Mouse (Mus musculus) midbrain, embryonic 13.5 days (tissue): ENCODE data around the gene Npy4r. TPM values are rescaled to one million over a fixed set of nuclear protein-coding genes. Genes with fewer than 3 reads are reported as not detected.

Experiments
- ATAC-seq: fragments of 200-750 bp; cut with Nextera tagmentation; 2 replicates; pipeline ENCODE4 v1.8.0; 2017; ENCODE audit warnings: mild to moderate bottlenecking, moderate TSS enrichment, moderate library complexity
- H3K27ac ChIP-seq: fragments of 300-500 bp; sonication (generic); 2 replicates; pipeline ENCODE4 v1.5.1; 2015; ENCODE audit warnings: inconsistent platforms, mild to moderate bottlenecking, moderate library complexity
- H3K27me3 ChIP-seq: fragments of 300-500 bp; sonication (generic); 2 replicates; pipeline ENCODE4 v1.6.1; 2015; ENCODE audit warnings: mild to moderate bottlenecking, inconsistent platforms
- H3K36me3 ChIP-seq: fragments of 300-500 bp; sonication (generic); 2 replicates; pipeline ENCODE4 v1.6.1; 2015; ENCODE audit warnings: mild to moderate bottlenecking, inconsistent platforms
- H3K4me1 ChIP-seq: fragments of 300-500 bp; sonication (generic); replicated peaks from 2 replicates; pipeline ENCODE4 v1.6.1; 2015; ENCODE audit warnings: inconsistent platforms
- H3K4me2 ChIP-seq: fragments of 300-500 bp; sonication (generic); replicated peaks from 2 replicates; pipeline ENCODE4 v1.6.1; 2015; ENCODE audit warnings: moderate library complexity, mild to moderate bottlenecking, inconsistent platforms
- H3K4me3 ChIP-seq: fragments of 300-500 bp; sonication (generic); replicated peaks from 2 replicates; pipeline ENCODE4 v1.5.1; 2015; ENCODE audit warnings: mild to moderate bottlenecking, inconsistent platforms
- H3K9ac ChIP-seq: fragments of 300-500 bp; sonication (generic); replicated peaks from 2 replicates; pipeline ENCODE4 v1.6.1; 2015; ENCODE audit warnings: mild to moderate bottlenecking, inconsistent platforms
- H3K9me3 ChIP-seq: fragments of 300-500 bp; sonication (generic); 2 replicates; pipeline ENCODE4 v1.6.1; 2016; ENCODE audit warnings: mild to moderate bottlenecking, inconsistent platforms
- WGBS: fragments of 180-500 bp; shearing (Covaris S2); methylation state at CpG from one replicate; pipeline ENCODE4 v1.1.7; 2015; 5-methylcytosine and 5-hydroxymethylcytosine counted together
- polyA plus RNA-seq: library from polyadenylated mRNA; unstranded; fragments of >200 nt; fragmentation: Nextera tagmentation; extraction: Ambion mirVana; gene quantifications from 2 replicates; pipeline ENCODE4 v1.2.1, GENCODE M21; 2015

Npy4r gene
- polyA plus RNA-seq, 1 experiment from 2014 or later = 0.11 TPM

DNA sequence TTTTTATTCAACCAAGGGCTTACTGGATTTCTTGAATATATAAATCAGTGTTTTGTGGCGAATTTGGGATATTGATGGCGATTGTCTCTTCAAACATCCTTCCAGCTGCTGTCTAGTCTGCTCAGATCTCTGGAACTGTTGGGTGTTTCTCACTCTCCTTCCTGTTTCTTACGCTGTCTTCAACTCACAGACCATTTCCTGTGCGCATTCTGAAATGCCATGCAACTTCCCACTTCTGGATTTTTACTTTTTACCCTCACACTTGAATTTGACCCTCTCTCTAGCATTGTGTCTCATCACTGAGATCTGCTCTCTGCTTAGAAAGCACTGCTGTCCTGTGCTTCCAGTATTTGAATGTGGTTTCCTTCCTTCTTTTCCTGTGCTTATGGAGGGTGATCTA, 44.7 kb downstream of the Npy4r start:
- H3K4me3 ChIP-seq = no peak overlapping the region
- H3K4me2 ChIP-seq = no peak overlapping the region
- H3K27ac ChIP-seq = no peak overlapping the region
- no peaks in the 10 kb centered on the region for H3K36me3 ChIP-seq
- no peak overlapping the region for H3K9ac ChIP-seq
- H3K27me3 ChIP-seq = no peaks in the 10 kb centered on the region
- WGBS = 76% methylated on average over 4 of the region's 4 CpGs
- no peaks in the 10 kb centered on the region for H3K9me3 ChIP-seq
- no peaks in the 10 kb centered on the region for H3K4me1 ChIP-seq
- no peak for ATAC-seq

DNA sequence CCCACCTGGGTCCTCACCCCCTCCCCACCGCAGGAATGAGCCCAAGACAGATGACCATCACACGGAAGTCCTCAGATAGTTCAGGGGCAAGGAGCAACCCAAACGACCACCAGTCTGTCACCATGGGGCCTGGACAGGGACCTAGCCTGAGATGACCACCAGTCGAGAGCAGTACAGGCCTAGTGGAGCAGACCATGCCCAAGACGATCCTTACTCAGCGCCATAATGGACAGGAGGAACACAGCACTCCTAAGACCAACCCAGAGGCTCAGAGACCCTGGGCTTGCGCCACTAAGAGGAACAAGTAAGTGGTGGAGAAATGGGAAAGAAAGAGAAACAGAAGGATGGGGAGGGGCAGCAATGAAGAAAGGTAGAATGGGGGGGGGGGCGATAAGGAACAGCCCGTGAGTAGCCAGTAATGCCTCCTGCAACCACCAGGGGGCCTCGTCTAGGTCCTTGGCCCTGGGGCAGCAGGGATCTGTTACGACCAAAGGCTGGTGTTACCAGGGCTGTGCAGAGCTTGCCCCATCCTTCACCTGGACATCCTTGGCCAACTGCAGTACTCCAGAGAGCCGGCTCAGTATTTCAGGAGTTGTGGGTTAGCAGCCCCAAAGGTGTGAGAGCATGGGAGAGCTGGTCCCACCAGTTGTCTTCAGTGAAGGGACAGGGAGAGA, 45.8 kb downstream of the Npy4r start:
- H3K9ac ChIP-seq = no peak overlapping the region
- no peak for ATAC-seq
- no peaks in the 10 kb centered on the region for H3K27me3 ChIP-seq
- H3K36me3 ChIP-seq = no peaks in the 10 kb centered on the region
- no peak overlapping the region for H3K4me2 ChIP-seq
- 54% methylated on average over 12 of the region's 12 CpGs for WGBS
- H3K4me1 ChIP-seq = no peaks in the 10 kb centered on the region
- no peak overlapping the region for H3K4me3 ChIP-seq
- H3K9me3 ChIP-seq = no peaks in the 10 kb centered on the region
- H3K27ac ChIP-seq = no peak overlapping the region

DNA sequence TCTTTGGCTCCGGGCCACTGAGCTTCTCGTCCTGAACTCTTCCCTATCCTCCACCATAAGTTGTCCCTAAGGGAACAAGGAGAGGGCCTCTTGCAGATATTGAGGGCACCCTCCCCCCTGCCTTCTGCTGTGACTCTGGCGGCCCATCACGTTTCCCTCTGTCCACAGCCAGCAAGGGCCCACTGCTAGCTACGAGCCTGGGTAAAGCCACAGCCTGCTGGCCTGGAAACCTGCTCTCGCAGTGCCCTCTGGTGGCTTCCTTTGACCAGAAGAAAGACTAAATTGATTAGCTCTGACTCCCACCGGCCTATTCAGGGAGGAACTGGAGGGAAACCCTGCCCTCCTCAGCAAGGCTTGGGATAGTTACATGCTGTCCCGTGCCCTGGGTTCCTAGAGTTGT, 47.4 kb downstream of the Npy4r start:
- no peaks in the 10 kb centered on the region for H3K4me1 ChIP-seq
- no peaks in the 10 kb centered on the region for H3K9me3 ChIP-seq
- H3K9ac ChIP-seq = no peak overlapping the region
- ATAC-seq = peak; percentile 56; the same call in 1 of the 2 replicates
- no peak overlapping the region for H3K4me2 ChIP-seq
- no peak overlapping the region for H3K4me3 ChIP-seq
- no peaks in the 10 kb centered on the region for H3K36me3 ChIP-seq
- no peaks in the 10 kb centered on the region for H3K27me3 ChIP-seq
- no peak overlapping the region for H3K27ac ChIP-seq
- 22% methylated on average over 8 of the region's 8 CpGs for WGBS

DNA sequence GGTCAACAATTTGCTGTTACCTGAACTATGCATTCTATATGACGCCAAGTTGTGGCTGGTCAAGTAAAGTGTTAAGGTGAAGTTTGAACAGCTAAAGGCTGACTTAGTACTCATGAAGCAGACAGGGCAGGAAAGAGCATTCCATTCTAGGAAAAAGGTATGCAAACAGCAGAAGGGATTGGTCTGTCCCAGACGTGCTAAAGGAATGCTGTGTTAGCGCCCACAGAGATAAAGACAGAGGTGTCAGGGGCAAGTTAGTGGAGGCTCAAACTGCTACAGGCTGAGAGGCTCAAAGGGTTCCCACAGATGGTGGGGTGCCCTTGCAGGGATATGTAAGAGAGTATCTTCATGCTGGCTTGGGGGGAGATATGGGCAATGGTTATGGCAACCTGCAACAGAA, 48.4 kb downstream of the Npy4r start:
- no peaks in the 10 kb centered on the region for H3K4me1 ChIP-seq
- H3K4me3 ChIP-seq = no peak overlapping the region
- no peaks in the 10 kb centered on the region for H3K27me3 ChIP-seq
- no peak for ATAC-seq
- no peaks in the 10 kb centered on the region for H3K36me3 ChIP-seq
- no peak overlapping the region for H3K9ac ChIP-seq
- H3K27ac ChIP-seq = no peak overlapping the region
- WGBS = 81% methylated on average over 3 of the region's 3 CpGs
- no peak overlapping the region for H3K4me2 ChIP-seq
- H3K9me3 ChIP-seq = no peaks in the 10 kb centered on the region

DNA sequence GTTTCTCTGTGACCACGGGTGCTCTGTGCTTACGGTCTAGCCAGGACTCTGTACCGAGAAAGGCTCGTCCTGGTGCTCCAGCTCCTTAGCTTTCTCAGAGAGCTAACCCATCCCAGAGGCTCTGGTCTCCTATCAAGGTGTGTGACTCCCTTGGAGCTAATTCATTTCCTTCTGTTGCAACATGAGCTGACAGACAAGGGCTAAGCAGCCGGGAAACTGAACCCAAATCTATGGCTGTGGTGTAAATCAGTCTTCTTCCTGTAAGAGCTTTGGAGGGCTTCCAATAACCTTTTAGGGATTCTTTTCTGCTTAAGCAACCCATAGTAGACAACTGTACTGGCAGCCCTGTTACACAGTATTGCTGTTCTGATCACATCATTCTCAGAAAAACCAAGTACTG, 49.7 kb downstream of the Npy4r start, which contains the start of gene A630023A22Rik:
Gene A630023A22Rik, minus strand, starts transcription at position 154 of the 400 bp plus-strand sequence.
- Histone ChIP-seq H3K9ac (no peak within 1 kb of the TSS), H3K4me3 (no peak within 1 kb of the TSS), H3K27me3 (no peaks in the 10 kb centered on the region), H3K9me3 (no peaks in the 10 kb centered on the region), H3K4me1 (no peaks in the 10 kb centered on the region), H3K27ac (no peak within 1 kb of the TSS), H3K36me3 (no peaks in the 10 kb centered on the region), H3K4me2 (no peak within 1 kb of the TSS)
- ATAC-seq = no peak
- WGBS = 89% methylated on average over 5 of the region's 5 CpGs

DNA sequence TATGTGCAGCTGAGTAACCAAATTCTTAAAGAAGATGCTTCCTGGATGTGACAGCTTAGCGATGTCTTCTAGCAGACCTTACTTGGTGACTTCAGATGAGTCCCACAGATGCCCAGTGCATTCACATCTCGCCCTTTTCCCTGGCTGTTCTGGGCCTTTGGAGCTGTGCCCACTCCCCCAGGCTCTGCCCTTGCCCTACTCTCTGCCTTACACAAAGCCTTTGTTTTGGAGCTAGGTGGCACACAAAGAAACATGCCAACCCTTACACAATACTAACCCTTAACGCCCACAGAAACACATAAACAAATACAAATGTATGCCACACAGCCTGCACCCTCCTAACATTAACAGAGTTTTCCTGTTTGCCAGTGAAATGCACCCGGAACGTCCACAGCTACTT, 56.1 kb downstream of the Npy4r start:
- Histone ChIP-seq H3K27me3 (no peaks in the 10 kb centered on the region), H3K4me2 (no peak overlapping the region), H3K27ac (no peak overlapping the region), H3K9me3 (no peaks in the 10 kb centered on the region), H3K4me1 (no peaks in the 10 kb centered on the region), H3K4me3 (no peak overlapping the region), H3K36me3 (no peaks in the 10 kb centered on the region), H3K9ac (no peak overlapping the region)
- WGBS = 81% methylated on average over 5 of the region's 5 CpGs
- ATAC-seq = no peak

Other genes with a start within 250 kb of the Npy4r start
- 1.1 and 1.8 TPM in 2 replicates for gene Gdf10, start 228.9 kb downstream of the Npy4r start, polyA plus RNA-seq
- not detected in 2 replicates for gene Gdf2, start 211.4 kb downstream of the Npy4r start, polyA plus RNA-seq
- not detected in 2 replicates for gene Rbp3, start 198.5 kb downstream of the Npy4r start, polyA plus RNA-seq
- gene Zfp488, start 173.7 kb downstream of the Npy4r start, polyA plus RNA-seq = 0.46 and 0.54 TPM in 2 replicates
- not detected in 2 replicates for gene Gm30083, start 137.3 kb downstream of the Npy4r start, polyA plus RNA-seq
- not detected in 2 replicates for gene Gm5460, start 135.7 kb downstream of the Npy4r start, polyA plus RNA-seq
- not detected in 2 replicates for gene Antxrl, start 99.8 kb downstream of the Npy4r start, polyA plus RNA-seq
- not detected in 2 replicates for gene Anxa8, start 66.5 kb downstream of the Npy4r start, polyA plus RNA-seq
- gene A630023A22Rik, start 49.7 kb downstream of the Npy4r start, polyA plus RNA-seq = not detected in 2 replicates
- gene Gprin2, start 49.2 kb upstream of the Npy4r start, polyA plus RNA-seq = 5.3 and 5.4 TPM in 2 replicates
- gene Syt15, start 67.1 kb upstream of the Npy4r start, polyA plus RNA-seq = 0.49 and 0.63 TPM in 2 replicates
- 6.4 and 7.2 TPM in 2 replicates for gene Shld2, start 158.0 kb upstream of the Npy4r start, polyA plus RNA-seq
- gene Glud1, start 158.2 kb upstream of the Npy4r start, polyA plus RNA-seq = 79.2 and 91.7 TPM in 2 replicates
- not detected in 2 replicates for gene Fam25c, start 202.9 kb upstream of the Npy4r start, polyA plus RNA-seq
- 57.7 and 61.2 TPM in 2 replicates for gene Sncg, start 222.3 kb upstream of the Npy4r start, polyA plus RNA-seq
- 4.9 and 5.5 TPM in 2 replicates for gene Mmrn2, start 223.0 kb upstream of the Npy4r start, polyA plus RNA-seq